Mouse (Mus musculus) embryonic facial prominence, embryonic 13.5 days (tissue): ENCODE data around the gene Ralgapb. TPM values are rescaled to one million over a fixed set of nuclear protein-coding genes. Genes with fewer than 3 reads are reported as not detected.
A peak's percentile ranks its signal among the peaks of the same experiment; 100 is the strongest.
"Not testable (repeated sequence)": the region's sequence is repeated elsewhere in the genome, so short reads cannot be mapped to it uniquely, and the experiment has no call there.

Experiments used
- ATAC-seq: fragments of 200-750 bp; cut with Nextera tagmentation; 2 replicates; pipeline ENCODE4 v1.8.0; 2017; ENCODE audit warnings: low read depth; ENCODE audit not compliant: insufficient number of reproducible peaks, insufficient read depth, low FRiP score, low TSS enrichment
- H3K27ac ChIP-seq: fragments of 300-500 bp; sonication (generic); 2 replicates; pipeline ENCODE4 v1.5.1; 2015; ENCODE audit warnings: moderate library complexity, mild to moderate bottlenecking, inconsistent platforms
- H3K27me3 ChIP-seq: fragments of 300-500 bp; sonication (generic); 2 replicates; pipeline ENCODE4 v1.6.1; 2015; ENCODE audit warnings: mild to moderate bottlenecking, inconsistent platforms
- H3K36me3 ChIP-seq: fragments of 300-500 bp; sonication (generic); 2 replicates; pipeline ENCODE4 v1.6.1; 2015; ENCODE audit warnings: mild to moderate bottlenecking, inconsistent platforms
- H3K4me1 ChIP-seq: fragments of 300-500 bp; sonication (generic); 2 replicates; pipeline ENCODE4 v1.6.1; 2015; ENCODE audit warnings: inconsistent platforms
- H3K4me2 ChIP-seq: fragments of 300-500 bp; sonication (generic); 2 replicates; pipeline ENCODE4 v1.6.1; 2015; ENCODE audit warnings: moderate library complexity, mild to moderate bottlenecking, inconsistent platforms
- H3K4me3 ChIP-seq: fragments of 300-500 bp; sonication (generic); 2 replicates; pipeline ENCODE4 v1.5.1; 2015; ENCODE audit warnings: mild to moderate bottlenecking, inconsistent platforms
- H3K9ac ChIP-seq: fragments of 300-500 bp; sonication (generic); 2 replicates; pipeline ENCODE4 v1.6.1; 2015; ENCODE audit warnings: mild to moderate bottlenecking, inconsistent platforms
- H3K9me3 ChIP-seq: fragments of 300-500 bp; sonication (generic); 2 replicates; pipeline ENCODE4 v1.6.1; 2016; ENCODE audit warnings: inconsistent platforms
- WGBS: fragments of 180-500 bp; shearing (Covaris S2); methylation state at CpG from one replicate; pipeline ENCODE4 v1.1.7; 2015; ENCODE audit warnings: mixed read lengths; 5-methylcytosine and 5-hydroxymethylcytosine counted together
- polyA plus RNA-seq: library from polyadenylated mRNA; unstranded; fragments of >200 nt; fragmentation: Nextera tagmentation; extraction: Ambion mirVana; gene quantifications from 2 replicates; pipeline ENCODE4 v1.2.1, GENCODE M21; 2015

Ralgapb gene
- polyA plus RNA-seq, 1 experiment from 2014 or later = 19.1 TPM

- Histone ChIP-seq H3K4me1 (peaks cover 9% of the 10 kb centered on the region), H3K9me3 (no peaks in the 10 kb centered on the region), H3K4me2 (peak within 1 kb of the TSS; percentile 69), H3K4me3 (peak within 1 kb of the TSS; percentile 40), H3K27me3 (peaks cover 39% of the 10 kb centered on the region), H3K27ac (no peak within 1 kb of the TSS), H3K36me3 (no peaks in the 10 kb centered on the region), H3K9ac (peak within 1 kb of the TSS; percentile 61; the same call in 1 of the 2 replicates)
- ATAC-seq = no peak; the same call in 1 of the 2 replicates
- WGBS = 2% methylated on average over 36 of the region's 36 CpGs
Observed at GRCm38 (mm10) chr2:158375443-158376122, 34.1 kb upstream of the Ralgapb start, which contains the start of gene Snhg11. TSS of gene Snhg11 (plus strand) at chr2:158375638.

- H3K4me1 ChIP-seq = peaks cover 9% of the 10 kb centered on the region
- H3K4me3 ChIP-seq = peak overlapping the region; percentile 40
- H3K9me3 ChIP-seq = no peaks in the 10 kb centered on the region
- ATAC-seq = no peak
- H3K27me3 ChIP-seq = peaks cover 39% of the 10 kb centered on the region
- H3K9ac ChIP-seq = no peak overlapping the region; the same call in 1 of the 2 replicates
- H3K27ac ChIP-seq = no peak overlapping the region
- no peaks in the 10 kb centered on the region for H3K36me3 ChIP-seq
- H3K4me2 ChIP-seq = peak overlapping the region; percentile 69
- 29% methylated on average over 12 of the region's 12 CpGs for WGBS
Observed at GRCm38 (mm10) chr2:158376123-158376687, 33.4 kb upstream of the Ralgapb start.

- no peak for ATAC-seq
- Histone ChIP-seq H3K4me3 (no peak overlapping the region), H3K9me3 (no peaks in the 10 kb centered on the region), H3K4me2 (no peak overlapping the region), H3K27me3 (peaks cover 39% of the 10 kb centered on the region), H3K9ac (no peak overlapping the region), H3K36me3 (no peaks in the 10 kb centered on the region), H3K4me1 (peaks cover 9% of the 10 kb centered on the region), H3K27ac (no peak overlapping the region)
- WGBS = 72% methylated on average over 7 of the region's 7 CpGs
Observed at GRCm38 (mm10) chr2:158376798-158377197, 32.9 kb upstream of the Ralgapb start.

GRCm38 (mm10) chr2:158377811-158378210 lies 31.8 kb upstream of the Ralgapb start:
- WGBS = 75% methylated on average over 1 of the region's 1 CpGs
- no peaks in the 10 kb centered on the region for H3K36me3 ChIP-seq
- no peak overlapping the region for H3K9ac ChIP-seq
- no peaks in the 10 kb centered on the region for H3K9me3 ChIP-seq
- H3K4me1 ChIP-seq = peaks cover 9% of the 10 kb centered on the region
- no peak overlapping the region for H3K4me2 ChIP-seq
- H3K27me3 ChIP-seq = peaks cover 39% of the 10 kb centered on the region
- H3K4me3 ChIP-seq = no peak overlapping the region
- no peak for ATAC-seq
- no peak overlapping the region for H3K27ac ChIP-seq

- H3K4me1 ChIP-seq = peaks cover 9% of the 10 kb centered on the region
- no peak for ATAC-seq
- H3K9me3 ChIP-seq = no peaks in the 10 kb centered on the region
- no peak overlapping the region for H3K4me3 ChIP-seq
- no peak overlapping the region for H3K9ac ChIP-seq
- H3K36me3 ChIP-seq = no peaks in the 10 kb centered on the region
- H3K27ac ChIP-seq = no peak overlapping the region
- no peak overlapping the region for H3K4me2 ChIP-seq
- H3K27me3 ChIP-seq = peaks cover 26% of the 10 kb centered on the region
- 42% methylated on average over 13 of the region's 13 CpGs for WGBS
Observed at GRCm38 (mm10) chr2:158379354-158380078, 30.1 kb upstream of the Ralgapb start.

- Histone ChIP-seq H3K4me2 (no peak overlapping the region), H3K4me3 (no peak overlapping the region), H3K36me3 (no peaks in the 10 kb centered on the region), H3K9me3 (no peaks in the 10 kb centered on the region), H3K4me1 (no peaks in the 10 kb centered on the region), H3K27ac (no peak overlapping the region), H3K9ac (no peak overlapping the region), H3K27me3 (no peaks in the 10 kb centered on the region)
- 33% methylated on average over 8 of the region's 8 CpGs for WGBS
- no peak for ATAC-seq
Observed at GRCm38 (mm10) chr2:158386072-158386471, 23.6 kb upstream of the Ralgapb start.

GRCm38 (mm10) chr2:158389421-158389820 lies 20.2 kb upstream of the Ralgapb start:
- ATAC-seq = no peak
- Histone ChIP-seq H3K4me2 (no peak overlapping the region), H3K36me3 (no peaks in the 10 kb centered on the region), H3K4me3 (no peak overlapping the region), H3K9me3 (no peaks in the 10 kb centered on the region), H3K27me3 (no peaks in the 10 kb centered on the region), H3K27ac (no peak overlapping the region), H3K9ac (no peak overlapping the region), H3K4me1 (no peaks in the 10 kb centered on the region)
- 75% methylated on average over 7 of the region's 7 CpGs for WGBS

- no peak overlapping the region for H3K4me3 ChIP-seq
- ATAC-seq = no peak
- H3K9me3 ChIP-seq = no peaks in the 10 kb centered on the region
- H3K27me3 ChIP-seq = no peaks in the 10 kb centered on the region
- no peaks in the 10 kb centered on the region for H3K36me3 ChIP-seq
- no peaks in the 10 kb centered on the region for H3K4me1 ChIP-seq
- WGBS = 87% methylated on average over 6 of the region's 6 CpGs
- H3K27ac ChIP-seq = no peak overlapping the region
- no peak overlapping the region for H3K9ac ChIP-seq
- H3K4me2 ChIP-seq = no peak overlapping the region
Observed at GRCm38 (mm10) chr2:158396369-158396768, 13.3 kb upstream of the Ralgapb start.

- H3K9ac ChIP-seq, H3K4me1 ChIP-seq, H3K27ac ChIP-seq, H3K9me3 ChIP-seq, H3K36me3 ChIP-seq, H3K4me2 ChIP-seq, H3K4me3 ChIP-seq, H3K27me3 ChIP-seq, ATAC-seq: not testable (repeated sequence)
- 62% methylated on average over 13 of the region's 13 CpGs for WGBS
Observed at GRCm38 (mm10) chr2:158397140-158397539, 12.5 kb upstream of the Ralgapb start.

- 82% methylated on average over 7 of the region's 7 CpGs for WGBS
- no peak for ATAC-seq
- Histone ChIP-seq H3K27me3 (no peaks in the 10 kb centered on the region), H3K27ac (no peak overlapping the region), H3K36me3 (no peaks in the 10 kb centered on the region), H3K9me3 (no peaks in the 10 kb centered on the region), H3K4me2 (no peak overlapping the region), H3K4me3 (no peak overlapping the region), H3K4me1 (no peaks in the 10 kb centered on the region), H3K9ac (no peak overlapping the region)
Observed at GRCm38 (mm10) chr2:158402915-158403314, 6.7 kb upstream of the Ralgapb start.

GRCm38 (mm10) chr2:158408997-158409594 lies 552 bp upstream of the Ralgapb start:
- Histone ChIP-seq H3K4me3 (peak overlapping the region; percentile 91), H3K9me3 (no peaks in the 10 kb centered on the region), H3K27me3 (no peaks in the 10 kb centered on the region; the same call in 1 of the 2 replicates), H3K36me3 (no peaks in the 10 kb centered on the region), H3K4me2 (peak overlapping the region; percentile 96), H3K27ac (no peak overlapping the region), H3K9ac (peak overlapping the region; percentile 65), H3K4me1 (peaks cover 16% of the 10 kb centered on the region)
- 20% methylated on average over 14 of the region's 14 CpGs for WGBS
- ATAC-seq = peak; percentile 8; the same call in 1 of the 2 replicates
